Mouse (Mus musculus) heart, adult 9 months (tissue): ENCODE measurements around the gene Lrrc29.

ENCODE experiments used
- DNase-seq, 2 experiments: peaks; one replicate each; pipeline ENCODE4 v3.0.0; 2022; ENCODE audit warnings: low spot score in 2 of 2

The Lrrc29 gene

GRCm38 (mm10) chr8:105266775-105267174 lies 59.3 kb downstream of the Lrrc29 start:
- no peak for DNase-seq

GRCm38 (mm10) chr8:105265128-105265527 lies 61.0 kb downstream of the Lrrc29 start:
- DNase-seq, result no peak

GRCm38 (mm10) chr8:105264024-105264982 lies 61.8 kb downstream of the Lrrc29 start, which contains the start of the genes Tradd and Fbxl8:
TSS of gene Tradd (minus strand) at chr8:105264609.
TSS of gene Fbxl8 (plus strand) at chr8:105264648.
- peak; percentile 80 to 83 for DNase-seq

GRCm38 (mm10) chr8:105263244-105263912 lies 62.7 kb downstream of the Lrrc29 start:
- no peak for DNase-seq
